22 mouse cellular contexts compared by ENCODE assay signal in the genomic region with DNA sequence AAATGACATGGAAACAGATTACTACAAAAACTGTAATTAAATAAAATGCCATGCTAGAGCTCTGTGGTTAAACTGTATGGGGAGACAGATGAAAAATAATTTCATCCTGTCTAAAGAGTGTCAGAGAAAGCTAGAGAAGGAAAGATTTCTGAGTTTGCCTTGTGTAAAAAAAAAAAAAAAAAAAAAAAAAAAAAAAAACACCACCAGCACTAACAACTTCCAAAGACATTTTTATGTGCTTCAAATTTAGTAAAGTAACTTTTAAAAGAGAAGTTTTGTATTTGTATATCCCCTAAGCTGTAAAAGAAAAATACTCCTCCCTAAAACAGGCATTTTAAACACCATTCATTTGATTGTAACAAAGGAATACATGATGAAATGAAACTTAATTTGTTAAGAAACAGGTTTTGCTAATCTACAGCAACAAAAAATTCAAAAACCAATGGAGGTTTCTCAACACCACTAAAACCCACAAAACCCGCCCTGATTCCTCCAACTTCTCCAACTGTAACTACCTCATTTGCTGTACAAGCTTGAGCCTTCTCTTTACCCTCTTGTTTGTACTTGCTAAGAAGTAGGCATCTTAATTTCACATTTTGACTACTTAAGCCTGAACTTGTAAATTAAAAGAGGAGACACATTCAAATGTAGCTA.
A peak's percentile ranks its signal among the peaks of the same experiment; 100 is the strongest.
DNase-seq lines count a peak whose midpoint lies in the region; ATAC-seq and TF ChIP-seq lines count a peak whose summit lies in the region.
"Had no signal": no experiment of that assay in that cellular context is flagged by ENCODE, and none has a peak within 500 bp of the region (broad histone marks: within the 10 kb centered on the region; RNA-seq: fewer than 3 reads in every experiment).

No protein-coding gene starts in this region.

- H3K36me3 ChIP-seq in CH12.LX (replicated peaks in 1 of 2; ENCODE audit: control insufficient read depth in 1 of 2, insufficient read depth in 1 of 2, low read length in 1 of 2) (peaks cover 0 to 41% of the 10 kb centered on the region in 2 experiments), macrophage (ENCODE audit: inconsistent target) (no peaks in the 10 kb centered on the region)
- H3K36me3 ChIP-seq: embryonic facial prominence, embryonic 13.5 days; forebrain, embryonic 12.5 days; hindbrain, embryonic 12.5 days had no signal

- peaks cover 2% of the 10 kb centered on the region for H3K9me3 ChIP-seq in CH12.LX (replicated peaks; ENCODE audit: low read length)
- H3K9me3 ChIP-seq: embryonic facial prominence, embryonic 13.5 days; forebrain, embryonic 12.5 days; heart, embryonic 12.5 days; hindbrain, embryonic 12.5 days had no signal

- no peak overlapping the region for H3K9ac ChIP-seq in CH12.LX (ENCODE audit: insufficient read depth, low read depth)
- H3K9ac ChIP-seq: embryonic facial prominence, embryonic 13.5 days; forebrain, embryonic 12.5 days; heart, embryonic 12.5 days; hindbrain, embryonic 12.5 days had no signal

- WGBS in macrophage (ENCODE audit: missing documents), result 0% methylated on average over 1 of the region's 1 CpGs

- no peak for TF ChIP-seq EP300 in CH12.LX (IDR thresholded peaks at IDR 0.05; ENCODE audit: low read length)

- dilution Hi-C loops in CH12.LX (cut with MboI; ENCODE audit: extremely low pct_ligation_motif_present, extremely low pct_unique_long_range_greater_than_20kb, low sequenced_read_pairs), result no loop called here

- no peaks in the 10 kb centered on the region for H3K27me3 ChIP-seq in CH12.LX (replicated peaks)
- H3K27me3 ChIP-seq: embryonic facial prominence, embryonic 13.5 days; forebrain, embryonic 12.5 days; heart, embryonic 12.5 days; hindbrain, embryonic 12.5 days; Patski had no signal

- peaks cover 51% of the 10 kb centered on the region for H3K79me2 ChIP-seq in CH12.LX (replicated peaks; ENCODE audit: control insufficient read depth, extremely low read depth, insufficient read depth, poor library complexity, severe bottlenecking)
- H3K79me2 ChIP-seq in macrophage (ENCODE audit: inconsistent target), result peaks cover 98% of the 10 kb centered on the region

- 0 out of 2 replicates have a peak, but pooled peaks have one; percentile 30 for ATAC-seq in neutrophil, adult 5-6 weeks (ENCODE audit: extremely low read depth, insufficient number of reproducible peaks, low FRiP score, poor library complexity, severe bottlenecking)
- ATAC-seq: activated CD4-positive, CD25-positive, alpha-beta regulatory T cell, adult 4 months; CD4-positive, CD25-positive, alpha-beta regulatory T cell, adult 4 months; forebrain, embryonic 16.5 days; hindbrain, embryonic 16.5 days; inflammation-experienced regulatory T-cells, adult 6 months; Patski had no signal

- intact Hi-C loops in heart, postnatal 10 days (cut with DNase I), result no loop called here

- no peak overlapping the region for H3K27ac ChIP-seq in CH12.LX (ENCODE audit: insufficient read depth, low read depth)
- H3K27ac ChIP-seq in bone marrow macrophage, adult 2 months (ENCODE audit: insufficient read depth, low read depth, low read length), result peak overlapping the region; percentile 50
- H3K27ac ChIP-seq in macrophage, result peak overlapping the region; percentile 7
- H3K27ac ChIP-seq: embryonic facial prominence, embryonic 13.5 days; forebrain, embryonic 12.5 days; hindbrain, embryonic 12.5 days had no signal

- no peak overlapping the region for H3K4me3 ChIP-seq in CH12.LX (replicated peaks in 1 of 3; ENCODE audit: low read depth in 2 of 3, low read length in 2 of 3, poor library complexity in 1 of 3)
- H3K4me3 ChIP-seq in bone marrow macrophage, adult 2 months (ENCODE audit: insufficient read depth, low read length), result no peak overlapping the region
- no peak overlapping the region for H3K4me3 ChIP-seq in macrophage (ENCODE audit: inconsistent target)
- H3K4me3 ChIP-seq: embryonic facial prominence, embryonic 13.5 days; forebrain, embryonic 12.5 days; heart, embryonic 12.5 days; hindbrain, embryonic 12.5 days had no signal

- H3K4me1 ChIP-seq in CH12.LX (ENCODE audit: control insufficient read depth in 1 of 2, insufficient read depth in 2 of 2), result peaks cover 0 to 61% of the 10 kb centered on the region in 2 experiments; a peak in 2 of 4 replicates
- peaks cover 10% of the 10 kb centered on the region for H3K4me1 ChIP-seq in bone marrow macrophage, adult 2 months (ENCODE audit: control insufficient read depth, insufficient read depth, low read length)
- H3K4me1 ChIP-seq: hindbrain, embryonic 12.5 days had no signal

- TF ChIP-seq POLR2A in CH12.LX (IDR thresholded peaks at IDR 0.05; ENCODE audit: low read depth, low read length), result no peak
- no peak for TF ChIP-seq POLR2A in bone marrow macrophage, adult 2 months (IDR thresholded peaks at IDR 0.05; ENCODE audit: borderline replicate concordance, low read depth, low read length)

- H3K4me2 ChIP-seq in CH12.LX (ENCODE audit: insufficient read depth, low read depth, poor library complexity, severe bottlenecking), result no peak overlapping the region
- H3K4me2 ChIP-seq: embryonic facial prominence, embryonic 13.5 days; forebrain, embryonic 12.5 days; heart, embryonic 12.5 days; hindbrain, embryonic 12.5 days had no signal

- no peak for DNase-seq in CH12.LX (ENCODE audit: extremely low read depth)
- DNase-seq in heart, postnatal 10 days, result no peak
- DNase-seq in right cerebral cortex, postnatal 10 days (ENCODE audit: low spot score in 2 of 2), result no peak
- DNase-seq in embryo, embryonic 10 days (ENCODE audit: low spot score), result no peak
- DNase-seq: adrenal gland, postnatal 14 days; cerebellum, adult 2 months; cerebellum, postnatal 14 days; gastrocnemius, postnatal 14 days; heart, postnatal 36 days had no signal

- in situ Hi-C loops in CH12.LX (cut with MboI; ENCODE audit: low pct_ligation_motif_present, low pct_unique_long_range_greater_than_20kb, low sequenced_read_pairs), result no loop called here

- TF ChIP-seq CTCF in CH12.LX (conservative IDR thresholded peaks at IDR 0.05 in 1 of 2, IDR thresholded peaks at IDR 0.05 in 1 of 2; ENCODE audit: low read depth in 2 of 2, low read length in 2 of 2), result no peak
- TF ChIP-seq CTCF in bone marrow macrophage, adult 2 months (IDR thresholded peaks at IDR 0.05; ENCODE audit: low read depth, low read length), result no peak

- no peak for TF ChIP-seq RAD21 in CH12.LX (IDR thresholded peaks at IDR 0.05; ENCODE audit: low read depth, low read length)

TF ChIP-seq in CH12.LX, 34 proteins besides CTCF, POLR2A, EP300 and RAD21:
- peak; percentile 78 for TF ChIP-seq ZNF384 (IDR thresholded peaks at IDR 0.05; ENCODE audit: low read depth, low read length)
- no peak for TF ChIP-seq TBP (conservative IDR thresholded peaks at IDR 0.05; ENCODE audit: low read depth, low read length)
- TF ChIP-seq MXI1 (IDR thresholded peaks at IDR 0.05; ENCODE audit: low read depth, low read length), result no peak
- no peak for TF ChIP-seq ZMIZ1 (IDR thresholded peaks at IDR 0.05; ENCODE audit: low read depth, low read length)
